Mouse (Mus musculus) 3T3-L1 (cell line): ENCODE data around the gene Gm5129.
A peak's percentile ranks its signal among the peaks of the same experiment; 100 is the strongest.

ENCODE experiments used
- DNase-seq: peaks from one replicate; pipeline ENCODE4 v3.0.0-alpha.2; 2015; ENCODE audit warnings: low read depth, low spot score

The Gm5129 gene

GRCm38 (mm10) chr5:29726070-29726469 lies 9.7 kb downstream of the Gm5129 start:
- peak; percentile 39 for DNase-seq

GRCm38 (mm10) chr5:29725369-29725768 lies 10.4 kb downstream of the Gm5129 start:
- peak; percentile 60 for DNase-seq

DNA sequence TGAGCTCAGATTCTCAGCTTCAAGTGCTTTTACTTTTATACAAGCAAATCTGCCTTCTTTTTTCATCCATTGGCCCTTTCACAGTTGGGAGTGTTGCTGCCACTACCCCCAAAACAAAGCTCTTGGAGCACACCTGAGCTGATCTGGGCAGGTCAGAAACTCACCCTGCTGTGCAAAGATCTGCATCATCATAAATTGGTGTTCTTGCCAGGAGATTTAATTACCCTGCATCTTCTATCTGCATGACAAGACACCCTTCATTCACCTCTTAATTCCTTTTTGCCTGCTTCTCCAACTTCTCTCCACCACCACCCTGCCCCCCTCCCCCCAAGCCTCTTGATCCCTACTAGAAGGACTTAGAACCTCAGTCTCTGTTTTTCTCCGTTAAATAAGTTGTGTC lies 14.6 kb downstream of the Gm5129 start:
- no peak for DNase-seq

- DNase-seq, result no peak
Measured at GRCm38 (mm10) chr5:29712906-29713305, 22.8 kb downstream of the Gm5129 start.

- peak; percentile 68 for DNase-seq
Measured at GRCm38 (mm10) chr5:29711631-29712030, 24.1 kb downstream of the Gm5129 start.

DNA sequence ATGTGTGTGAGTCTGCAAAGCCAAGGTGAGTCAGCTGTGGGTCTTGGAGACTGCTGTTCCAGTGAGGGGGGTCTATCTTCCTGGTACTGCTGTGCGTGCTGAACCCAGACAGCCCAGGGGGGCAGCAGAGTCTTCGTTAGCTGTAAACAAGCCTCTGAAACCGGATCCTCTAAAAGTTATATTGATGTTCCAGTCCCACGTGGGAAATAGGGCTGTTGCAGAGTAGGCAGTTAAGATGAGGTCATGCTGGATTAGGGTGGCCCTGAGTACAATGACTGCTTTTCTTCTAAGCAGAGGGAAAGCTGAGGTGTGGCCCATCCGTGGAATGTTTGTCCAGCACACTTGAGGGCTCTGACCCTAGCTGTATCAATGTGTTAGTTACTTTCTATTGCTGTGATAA lies 27.5 kb downstream of the Gm5129 start:
- DNase-seq, result peak; percentile 85

DNA sequence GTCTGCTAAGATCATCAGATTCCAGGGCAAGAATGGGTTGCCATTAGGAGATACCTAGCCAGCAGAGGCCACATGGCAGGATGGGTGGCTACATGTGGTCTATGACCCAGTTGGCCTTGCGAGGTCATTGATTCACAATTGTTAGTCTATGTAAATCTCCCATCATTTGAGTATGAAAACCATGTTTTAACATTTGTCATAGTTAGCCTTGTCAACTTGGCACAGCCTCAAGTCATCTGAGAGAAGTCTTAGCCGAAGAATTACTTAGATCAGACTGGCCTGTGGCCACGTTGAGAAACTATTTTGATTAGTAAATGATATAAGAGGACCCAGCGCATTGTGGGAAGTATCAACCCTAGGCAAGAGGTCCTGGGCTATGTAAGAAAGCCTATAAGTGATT lies 28.5 kb downstream of the Gm5129 start:
- DNase-seq, result peak; percentile 68

- peak; percentile 22 for DNase-seq
Measured at GRCm38 (mm10) chr5:29699520-29700202, 36.1 kb downstream of the Gm5129 start.

- peak; percentile 65 for DNase-seq
Measured at GRCm38 (mm10) chr5:29698493-29698892, 37.2 kb downstream of the Gm5129 start.

GRCm38 (mm10) chr5:29688352-29688751 lies 47.4 kb downstream of the Gm5129 start:
- peak; percentile 82 for DNase-seq

DNA sequence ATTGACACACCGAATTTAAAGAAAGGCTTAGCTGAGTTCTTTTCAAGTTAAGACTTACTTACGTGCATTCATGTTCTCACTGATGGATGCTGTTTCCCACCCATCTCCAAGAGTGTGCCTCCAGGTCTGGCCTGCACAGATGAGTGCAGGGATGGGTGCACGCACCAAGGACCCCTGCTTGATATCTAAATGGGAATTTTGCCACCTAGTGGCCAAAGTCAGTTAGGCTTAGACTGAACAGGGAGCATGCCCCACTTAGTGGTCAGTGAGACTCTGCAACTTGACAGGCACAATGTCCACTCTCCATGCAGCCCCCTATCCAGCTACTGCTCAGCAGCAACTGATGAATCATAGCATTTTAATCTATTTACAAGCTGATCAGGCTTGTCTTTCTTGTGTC lies 48.1 kb downstream of the Gm5129 start:
- DNase-seq, result peak; percentile 69
